Mouse (Mus musculus): ENCODE data around the gene Dlst.

Gene Dlst

DNA sequence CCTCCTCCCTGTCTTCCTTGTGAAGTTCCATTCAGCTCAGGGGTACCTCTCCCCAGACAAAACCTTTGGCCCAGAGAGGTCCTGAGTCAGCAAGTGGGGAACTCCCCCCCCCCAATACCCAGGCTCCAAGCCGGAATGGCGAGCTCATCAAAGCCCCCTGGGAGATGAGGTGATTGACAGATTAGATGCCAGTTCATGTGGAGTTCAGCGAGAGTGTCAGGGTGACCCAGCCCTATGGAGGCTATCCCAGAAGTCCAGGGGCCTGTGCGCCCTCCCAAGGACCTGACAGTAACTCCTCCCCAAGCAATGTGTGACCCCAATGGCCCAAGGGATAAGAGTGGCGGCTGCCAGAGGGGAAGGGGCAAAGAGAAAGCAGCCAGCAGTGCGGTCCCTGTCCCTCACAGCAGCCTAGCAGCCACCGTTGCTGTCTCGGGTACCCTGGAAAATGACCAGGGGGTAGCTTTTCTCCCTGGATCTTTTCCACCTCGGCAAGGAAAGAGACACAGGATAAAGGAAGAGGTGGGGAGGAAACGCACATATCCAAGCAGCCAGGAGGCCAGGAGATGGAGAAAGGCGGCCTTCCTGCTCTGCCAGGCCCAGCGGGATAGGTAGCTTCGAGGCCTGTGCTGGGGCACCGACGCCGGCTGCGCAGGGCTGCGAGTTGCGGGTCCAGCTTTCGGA, 39.8 kb downstream of the Dlst start:
- no peak for DNase-seq (ENCODE audit: low spot score in 2 of 2)

DNA sequence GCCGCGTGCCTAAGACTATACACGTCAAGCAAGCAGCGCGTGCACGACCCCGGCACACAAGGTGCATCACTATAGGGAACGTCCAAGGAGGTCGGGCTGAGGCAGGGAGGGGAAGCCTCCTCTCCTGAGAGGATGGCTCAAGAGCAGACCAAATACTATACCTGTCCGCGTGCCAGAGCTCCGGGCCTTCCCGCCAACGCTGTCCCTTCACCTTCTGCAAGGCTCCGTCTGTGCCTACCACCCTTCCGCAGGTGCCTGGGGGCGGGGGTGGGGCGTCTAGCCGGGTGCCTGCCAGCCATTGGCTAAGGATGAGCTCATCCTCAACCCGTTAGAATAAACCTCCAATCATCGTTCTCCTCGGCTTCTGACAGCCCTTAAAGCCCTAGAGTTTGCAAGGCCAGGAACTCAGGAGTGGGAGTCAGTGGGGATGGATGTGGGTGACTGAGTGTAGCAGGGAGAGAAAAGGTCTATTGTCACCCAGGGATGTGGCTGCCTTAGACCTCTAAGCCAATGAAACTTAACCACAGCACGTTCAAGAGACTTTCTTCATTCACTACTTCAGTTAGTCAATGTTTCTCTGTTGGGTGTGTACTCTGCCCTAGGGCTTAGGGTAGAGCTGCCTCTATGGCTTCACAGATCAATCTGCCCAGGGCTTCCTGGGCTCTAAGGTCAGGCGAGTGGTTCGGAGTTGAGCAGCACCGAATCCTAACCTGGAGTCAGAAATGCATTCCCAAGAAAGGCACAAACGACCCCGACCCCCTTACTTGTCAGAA, 40.6 kb downstream of the Dlst start, which contains the start of gene Rps6kl1:
Gene Rps6kl1 (minus strand): TSS at position 263 of the 773 bp plus-strand sequence.
- no peak for DNase-seq (ENCODE audit: low spot score in 2 of 2)

DNA sequence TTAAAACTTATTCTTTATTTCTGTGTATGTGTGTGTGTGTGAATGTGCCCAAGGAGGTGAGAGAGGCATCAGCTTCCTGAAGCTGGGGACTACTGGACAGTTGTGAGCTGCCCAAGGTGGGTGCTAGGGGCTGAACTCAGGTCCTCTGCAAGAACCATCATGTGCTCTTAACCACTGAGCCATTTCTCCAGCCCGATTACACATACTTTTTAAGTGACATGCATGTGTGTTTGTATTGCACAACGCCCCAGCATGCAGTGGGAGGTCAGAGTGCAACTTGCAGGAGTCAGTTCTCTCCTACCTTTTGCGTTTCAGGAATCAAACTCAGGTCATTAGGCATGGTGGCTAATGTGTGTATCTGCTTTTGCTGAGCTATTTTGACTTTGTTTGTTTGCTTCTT, 42.4 kb downstream of the Dlst start:
- DNase-seq (ENCODE audit: low spot score in 2 of 2): no peak

DNA sequence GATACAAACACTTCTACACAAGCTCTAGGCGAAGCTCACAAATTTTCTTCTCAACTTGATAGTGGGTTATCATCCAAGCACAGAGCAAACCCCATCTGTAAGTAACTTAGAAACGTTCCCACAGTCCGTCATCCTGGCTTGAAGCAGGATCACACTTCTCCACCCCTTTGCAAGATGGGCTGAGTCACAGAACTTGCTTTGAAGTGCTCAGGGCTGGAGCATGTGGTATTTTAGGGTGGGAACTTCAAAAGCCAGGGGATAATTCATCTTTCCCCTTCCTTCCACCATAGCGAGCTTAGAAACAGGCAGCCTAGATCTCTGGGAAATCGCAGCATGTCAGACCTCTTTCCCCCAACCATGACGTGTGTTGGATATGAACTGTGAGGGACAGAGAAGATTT, 45.7 kb downstream of the Dlst start:
- no peak for DNase-seq (ENCODE audit: low spot score in 2 of 2)

DNA sequence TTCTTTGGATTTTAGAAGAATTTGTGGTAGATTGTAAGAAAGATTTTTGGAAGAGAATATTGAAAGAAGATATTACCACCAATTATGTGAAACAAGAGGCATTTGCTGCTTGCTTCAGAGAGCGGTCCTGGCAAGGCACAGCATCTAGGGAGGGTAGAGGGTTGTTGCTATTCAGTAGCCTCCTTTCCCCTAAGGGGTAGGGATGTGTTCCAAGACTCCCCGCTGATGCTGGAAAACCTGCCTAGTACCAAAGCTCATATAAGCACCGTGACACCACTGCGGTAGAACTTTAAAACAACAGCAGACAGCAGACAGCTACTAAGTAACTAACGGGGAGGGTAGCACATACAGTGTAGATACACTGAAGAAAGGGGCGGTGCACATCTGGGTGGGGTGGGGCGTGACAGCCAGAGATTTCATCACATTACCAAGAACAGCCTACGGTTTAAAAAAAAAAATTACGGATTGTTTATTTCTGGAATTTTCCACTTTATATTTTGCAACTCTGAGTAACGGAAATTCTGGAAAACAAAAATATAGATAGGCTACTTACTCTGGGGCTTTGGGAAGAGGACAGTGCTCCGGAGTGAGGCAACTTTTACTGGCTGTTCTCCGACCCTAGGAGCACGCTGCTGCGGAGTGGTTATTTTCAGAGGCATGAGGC, 47.3 kb downstream of the Dlst start:
- DNase-seq (ENCODE audit: low spot score in 2 of 2): no peak

DNA sequence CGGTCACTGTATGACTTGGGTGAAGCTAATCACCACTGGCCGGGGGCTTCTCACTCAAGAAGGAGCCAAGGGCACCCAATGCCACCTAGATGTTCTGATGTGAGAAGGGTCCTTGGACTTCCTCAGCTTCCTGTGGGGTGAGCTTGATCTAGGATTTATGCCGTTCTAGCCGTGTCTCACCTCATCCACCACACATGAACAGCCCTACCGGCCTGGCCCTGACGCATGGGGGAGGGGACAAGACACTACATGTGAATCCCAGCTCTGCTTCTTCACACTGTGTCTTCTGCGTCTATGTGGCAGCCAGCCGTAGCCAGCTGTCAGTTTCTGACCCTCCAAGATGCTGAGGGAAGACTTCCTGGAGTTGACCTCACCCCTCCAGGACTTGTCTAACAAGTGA, 48.2 kb downstream of the Dlst start:
- no peak for DNase-seq (ENCODE audit: low spot score in 2 of 2)

DNA sequence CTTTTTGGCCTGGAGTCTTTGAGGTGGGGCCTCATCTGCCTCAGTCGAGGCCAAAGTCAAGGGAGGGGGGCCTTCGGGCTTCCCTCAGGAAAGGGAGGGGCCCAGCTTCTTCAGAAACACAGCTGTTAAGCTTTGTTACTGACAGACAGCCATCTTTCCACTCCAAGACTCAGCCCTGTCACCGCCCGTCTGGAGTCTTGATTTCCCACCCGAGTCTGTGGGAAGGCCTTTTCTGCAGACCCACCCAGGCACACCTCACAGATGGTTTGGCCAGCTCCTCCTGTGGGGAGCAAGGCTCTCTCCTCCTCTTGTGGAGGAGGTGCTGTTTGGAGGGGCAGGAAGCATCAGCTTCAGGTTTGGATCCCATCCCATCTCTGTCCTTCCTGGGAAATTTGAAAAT, 49.0 kb downstream of the Dlst start:
- DNase-seq (ENCODE audit: low spot score in 2 of 2): no peak

DNA sequence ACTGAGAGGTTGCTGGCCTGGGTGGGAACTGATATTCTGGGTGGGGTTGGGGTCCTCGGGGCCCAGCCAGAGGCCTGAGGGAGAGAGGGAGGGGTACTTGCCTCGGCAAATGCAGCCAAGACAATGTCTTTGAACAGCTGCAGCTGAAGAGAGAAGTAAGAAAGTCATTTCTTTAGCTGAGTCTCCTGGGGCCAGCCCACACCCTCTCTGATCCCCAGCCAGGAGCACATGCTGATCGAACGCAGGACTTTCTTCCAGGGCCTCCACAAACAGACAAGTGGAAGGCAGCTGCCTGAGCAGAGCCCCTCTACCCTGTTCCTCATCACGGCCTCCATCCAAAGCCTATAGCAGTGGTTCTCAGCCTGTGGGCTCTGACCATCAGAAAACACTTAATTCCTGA, 54.4 kb downstream of the Dlst start:
- DNase-seq (ENCODE audit: low spot score in 2 of 2): no peak

DNA sequence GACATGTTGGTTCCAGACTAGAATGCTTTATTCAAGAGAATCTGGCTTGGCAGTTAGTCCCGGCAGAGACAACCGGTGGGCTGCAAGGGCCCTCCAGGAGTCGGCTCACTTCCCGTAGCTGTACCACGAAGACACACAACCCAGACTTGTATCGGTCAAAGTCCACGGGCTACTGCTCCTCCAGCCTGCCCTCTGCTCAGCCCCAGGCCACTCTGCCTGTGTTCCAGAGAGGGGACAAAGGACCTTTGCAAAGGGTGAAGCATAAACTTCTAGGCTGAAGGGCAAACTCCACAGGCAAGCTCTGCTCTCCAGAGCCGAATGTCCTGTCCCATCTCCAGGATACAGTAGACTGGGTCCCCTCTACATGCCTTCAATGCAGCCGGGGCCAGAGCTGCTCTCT, 56.0 kb downstream of the Dlst start:
- DNase-seq (ENCODE audit: low spot score in 2 of 2): no peak

DNA sequence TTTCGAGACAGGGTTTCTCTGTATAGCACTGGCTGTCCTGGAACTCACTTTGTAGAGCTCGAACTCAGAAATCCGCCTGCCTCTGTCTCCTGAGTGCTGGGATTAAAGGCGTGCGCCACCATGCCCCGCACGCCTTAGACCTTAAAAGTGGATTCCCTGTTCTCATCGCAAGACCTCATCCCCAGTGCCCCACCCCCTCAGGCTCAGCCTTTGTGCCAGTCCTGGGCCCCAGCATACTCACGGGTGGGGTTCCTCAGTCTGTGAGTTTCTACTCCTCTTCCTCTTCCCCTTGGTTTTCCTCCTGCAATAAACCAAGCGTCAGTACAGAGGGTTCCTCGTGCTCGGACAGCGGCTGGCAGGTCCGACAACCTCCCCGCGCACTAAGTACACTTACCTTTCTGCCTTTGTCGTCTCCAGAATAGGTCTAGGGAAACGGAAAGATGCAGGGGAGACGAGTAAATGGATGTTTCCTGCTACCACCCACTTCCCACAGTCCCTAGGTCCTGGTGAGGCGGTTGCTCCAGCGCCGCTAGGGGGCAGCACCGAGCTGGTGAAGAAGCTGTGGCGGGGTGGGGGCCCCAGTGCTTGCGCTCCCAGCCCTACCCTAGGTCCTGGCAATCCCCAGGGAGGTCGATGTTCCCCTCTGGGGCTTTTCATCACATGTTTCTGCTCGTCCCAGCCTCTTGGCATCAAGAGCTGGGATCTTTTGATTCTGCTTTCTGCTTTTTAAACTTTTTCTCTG, 58.7 kb downstream of the Dlst start:
- DNase-seq (ENCODE audit: low spot score in 2 of 2): peak; percentile 66 to 82

DNA sequence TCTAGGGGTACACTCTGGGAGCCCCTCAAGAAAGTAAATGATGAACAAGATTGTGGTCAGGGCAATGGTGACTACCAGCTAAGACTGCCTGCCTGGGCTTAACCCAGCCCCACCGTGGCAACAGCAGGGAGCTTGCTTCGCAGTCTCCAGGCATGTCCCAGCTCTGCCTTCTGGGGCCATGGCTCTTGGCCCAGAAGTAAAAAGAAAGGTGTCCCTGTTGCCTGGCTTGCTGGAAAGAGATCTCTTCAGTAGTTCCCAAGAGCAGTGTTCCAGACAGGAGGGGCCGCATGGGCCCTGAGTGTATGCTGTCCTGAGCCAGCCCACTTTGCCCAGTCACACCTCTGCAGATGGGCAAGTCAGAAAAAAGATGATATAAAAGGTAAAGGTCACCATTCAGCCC, 59.2 kb downstream of the Dlst start:
- DNase-seq (ENCODE audit: low spot score in 2 of 2): no peak

DNA sequence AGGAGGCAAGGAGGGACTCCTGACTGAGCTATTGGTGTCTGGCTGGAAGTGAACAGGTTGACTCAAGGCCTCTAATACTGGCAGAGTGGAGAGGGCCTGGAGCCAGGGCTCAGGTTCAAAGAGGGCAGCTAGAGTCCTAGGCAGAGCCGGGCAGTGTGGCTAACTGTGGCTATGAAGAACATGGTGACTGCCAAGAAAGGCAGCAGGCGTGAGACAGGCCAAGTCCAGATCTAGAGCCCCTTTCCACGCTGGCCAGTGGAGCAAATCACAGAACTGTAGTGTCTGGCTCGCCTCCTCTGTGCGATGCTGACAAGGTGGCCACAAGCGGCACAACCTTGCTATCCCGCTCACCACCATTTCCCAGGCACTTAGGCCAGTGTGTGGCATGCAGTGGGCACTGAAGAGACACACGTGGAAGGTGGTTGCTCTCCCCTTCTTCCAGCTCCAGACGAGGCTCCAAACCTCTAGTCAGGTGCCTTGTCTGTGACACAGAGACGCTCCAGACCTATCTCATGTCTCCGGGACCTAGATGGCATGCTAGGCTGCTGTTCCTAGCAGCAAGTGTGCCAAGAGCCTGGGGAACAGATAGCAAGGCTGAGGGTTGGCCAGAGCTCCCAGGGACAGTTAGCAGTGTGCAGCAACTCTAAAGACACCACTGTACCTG, 59.8 kb downstream of the Dlst start:
- no peak for DNase-seq (ENCODE audit: low spot score in 2 of 2)

DNA sequence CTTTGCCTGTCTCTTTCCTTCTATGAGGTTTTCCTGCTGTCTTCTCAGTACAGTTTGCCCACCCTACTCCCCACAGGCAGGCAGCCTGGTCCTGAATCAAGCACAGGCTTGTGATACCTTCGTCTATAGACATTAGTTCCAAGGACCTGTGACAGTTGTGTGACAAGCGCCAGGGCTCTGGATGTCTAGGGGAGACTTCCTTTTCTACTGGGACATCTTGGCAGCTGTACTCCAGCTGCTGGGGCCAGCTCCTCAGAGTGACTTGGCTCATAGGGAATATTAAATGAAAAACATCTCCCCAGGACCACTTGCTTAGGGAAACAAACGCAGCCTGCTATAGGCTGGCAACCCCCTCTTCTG, 60.3 kb downstream of the Dlst start:
- DNase-seq (ENCODE audit: low spot score in 2 of 2): no peak

DNA sequence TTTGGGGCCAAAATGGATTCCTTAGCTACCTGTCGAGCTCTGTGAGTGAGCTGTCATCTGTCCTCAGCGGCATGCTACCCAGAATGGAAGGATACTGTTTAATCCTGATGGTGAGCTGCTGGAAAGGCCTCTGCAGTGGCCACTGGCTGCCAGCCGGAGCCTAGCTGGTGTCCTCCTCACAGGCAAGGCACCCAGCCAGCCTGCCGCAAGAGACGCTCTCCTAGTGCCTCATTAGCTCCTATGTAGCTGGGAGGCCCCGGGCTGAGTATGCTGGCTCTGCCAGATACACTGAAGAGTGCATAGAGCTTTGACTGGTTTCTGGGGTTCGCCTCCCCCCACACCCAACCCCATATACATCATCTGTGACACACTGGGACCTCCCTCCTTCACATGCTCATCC, 63.4 kb downstream of the Dlst start:
- no peak for DNase-seq (ENCODE audit: low spot score in 2 of 2)

DNA sequence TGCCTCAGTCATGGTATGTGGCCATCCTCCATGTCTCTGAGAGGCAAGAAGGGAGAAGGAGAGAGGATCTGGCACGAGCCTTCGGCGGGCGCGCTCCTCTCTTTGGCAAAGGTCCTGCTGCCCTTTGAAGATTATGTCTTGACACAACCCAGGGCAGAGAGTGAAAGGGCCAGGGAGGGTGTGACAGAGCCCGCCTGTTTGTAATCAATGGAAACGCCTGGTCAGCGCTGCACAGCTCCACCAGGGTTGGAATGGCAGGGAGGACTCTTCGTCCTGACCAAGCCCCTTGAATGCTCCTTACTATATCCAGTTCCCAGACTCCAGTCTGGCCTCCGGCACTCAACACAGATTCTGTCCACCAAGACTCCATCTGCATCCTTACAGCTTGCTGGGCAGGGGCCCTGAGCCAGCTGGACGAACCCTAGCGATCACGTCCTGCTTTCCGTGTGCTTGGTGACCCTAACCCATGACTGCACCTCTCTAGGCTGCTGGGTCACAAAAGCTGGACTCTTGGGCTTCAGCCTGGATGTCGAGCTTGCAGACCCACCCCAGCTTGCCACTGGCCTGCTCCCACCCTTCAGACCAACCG, 64.5 kb downstream of the Dlst start:
- no peak for DNase-seq (ENCODE audit: low spot score in 2 of 2)

DNA sequence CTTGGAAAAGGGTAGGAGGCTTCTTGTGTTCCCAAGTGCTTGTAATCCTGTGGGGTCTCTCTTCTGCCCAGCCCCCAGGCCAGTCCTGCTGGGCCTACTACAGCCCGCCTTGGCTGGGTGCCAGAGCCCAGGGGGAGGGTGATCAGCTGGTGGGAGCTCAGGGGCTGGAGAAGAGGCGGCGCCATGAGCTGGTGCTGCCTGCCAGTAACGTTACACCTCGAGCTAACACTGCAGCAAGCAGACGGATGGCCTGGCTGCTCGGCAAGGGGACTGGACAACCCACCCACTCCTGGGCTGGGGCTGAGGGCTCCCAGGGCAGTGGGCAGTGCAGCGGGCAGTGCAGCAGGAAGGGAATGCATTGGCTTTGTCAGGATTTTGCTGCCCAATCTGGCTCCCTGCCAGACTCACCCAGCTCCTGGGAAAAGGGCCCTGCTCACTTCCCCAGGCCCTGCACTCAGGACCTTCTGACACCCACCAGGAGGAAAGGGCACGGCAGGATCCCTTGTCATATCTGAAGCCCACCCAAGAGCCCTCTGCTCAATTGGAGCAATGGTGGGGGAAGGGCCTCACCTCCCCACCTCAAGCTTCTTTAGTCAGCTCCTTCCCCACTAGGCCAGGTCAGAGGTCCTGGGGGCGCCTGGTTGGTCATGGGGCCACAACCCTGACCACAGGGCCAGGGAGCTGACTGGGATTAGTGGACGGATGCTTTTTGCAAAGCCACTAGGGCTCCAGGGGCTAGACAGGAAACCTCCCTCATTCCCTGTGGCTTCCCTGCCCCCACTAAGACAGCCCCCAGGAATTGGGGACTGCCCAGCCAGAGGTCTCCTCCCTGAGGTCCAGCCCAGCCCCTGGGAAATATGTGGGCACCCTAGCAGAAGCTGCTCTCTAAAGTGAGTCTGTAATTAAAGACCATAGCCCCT, 65.6 kb downstream of the Dlst start:
- no peak for DNase-seq (ENCODE audit: low spot score in 2 of 2)

DNA sequence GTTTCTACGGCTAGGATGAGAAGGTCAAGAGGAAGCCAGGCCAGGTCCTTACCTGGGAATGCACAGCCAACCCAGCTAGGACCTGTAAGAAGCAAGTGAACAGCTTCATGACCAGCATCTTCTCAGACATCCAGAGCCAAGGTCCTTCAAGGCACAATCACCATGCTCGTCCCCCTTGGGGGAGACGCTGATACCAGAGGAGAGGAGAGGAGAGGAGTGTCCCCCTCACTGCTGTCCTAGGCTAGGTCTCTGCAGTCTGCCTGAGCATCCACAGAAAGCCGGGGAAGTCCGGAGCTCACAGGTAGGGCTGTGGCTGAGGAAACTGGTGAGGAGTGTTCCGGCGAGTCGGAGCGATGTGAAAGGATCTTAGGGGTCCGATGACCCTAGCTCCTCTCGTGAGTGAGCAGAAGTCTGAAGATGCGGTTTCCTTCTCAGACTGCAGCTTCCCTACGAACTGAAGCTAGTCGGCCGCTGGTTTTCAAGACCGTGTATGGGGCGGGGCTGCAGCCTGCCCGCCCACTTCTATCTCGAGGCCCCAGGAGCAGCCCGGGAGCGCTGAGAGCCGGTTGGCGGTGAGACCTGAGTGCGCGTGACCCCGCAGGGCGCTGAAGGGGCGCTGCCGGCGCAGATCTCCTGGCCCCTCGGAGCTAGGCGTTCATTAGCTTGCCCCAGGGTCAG, 66.4 kb downstream of the Dlst start:
- peak in 1 of 2 experiments; percentile 43 for DNase-seq (ENCODE audit: low spot score in 2 of 2)

DNA sequence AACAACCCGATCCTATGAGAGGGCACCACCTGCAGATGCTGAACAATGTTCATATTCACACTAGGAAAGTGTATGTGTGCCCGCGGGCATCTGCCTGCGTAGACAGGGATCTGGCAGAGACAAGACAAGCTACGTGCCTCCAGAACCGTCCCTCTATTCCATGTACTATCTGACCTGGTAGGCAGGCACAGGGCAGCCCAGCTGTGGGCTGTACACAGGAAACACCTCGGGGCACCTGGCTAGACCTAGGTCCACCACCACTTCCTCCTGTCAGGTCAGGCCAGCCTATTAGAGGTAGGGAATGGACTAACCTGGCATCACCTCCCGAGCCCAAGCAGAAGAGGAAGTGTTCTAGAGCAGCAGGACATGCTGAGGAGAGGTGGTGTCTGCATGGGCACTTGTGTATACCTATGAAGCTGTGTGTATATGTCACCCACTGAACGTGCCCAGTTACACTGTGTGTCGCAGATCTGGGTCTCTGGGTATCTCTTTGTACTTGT, 67.2 kb downstream of the Dlst start, which contains the start of gene Pgf:
Gene Pgf (minus strand): TSS at position 51 of the 500 bp plus-strand sequence.
- no peak for DNase-seq (ENCODE audit: low spot score in 2 of 2)

DNA sequence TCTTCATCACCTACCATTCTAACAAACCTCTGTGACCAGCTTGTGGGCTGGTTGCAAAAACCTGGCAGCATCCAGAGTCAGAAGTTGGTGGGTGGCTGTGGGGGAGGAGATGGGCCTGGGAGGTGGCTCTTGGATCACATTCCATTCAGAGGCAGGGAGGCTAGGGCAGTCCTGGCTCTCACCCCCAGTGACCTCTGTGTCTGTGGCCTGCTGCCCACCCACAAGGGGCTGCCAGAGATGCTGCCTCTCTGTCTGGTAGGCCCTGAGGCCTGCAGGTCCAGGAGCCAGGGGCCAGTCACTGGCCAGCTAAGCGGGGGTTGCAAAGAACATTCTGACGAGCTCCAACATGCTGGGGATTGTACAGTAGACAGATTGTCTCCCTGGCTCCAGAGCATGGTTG, 67.7 kb downstream of the Dlst start:
- no peak for DNase-seq (ENCODE audit: low spot score in 2 of 2)

Data from urinary bladder, adult 18-20 months (tissue).